Mouse (Mus musculus): ENCODE results near the gene Afmid. TPM values are rescaled to one million over a fixed set of nuclear protein-coding genes. Genes with fewer than 3 reads are reported as not detected.

Gene Afmid
- total RNA-seq, 2 experiments from 2014 or later, result 38.6 to 75.6 TPM

GRCm38 (mm10) chr11:117844997-117845396 lies 19.3 kb downstream of the Afmid start:
- ATAC-seq (replicated peaks; ENCODE audit: low FRiP score, poor library complexity, severe bottlenecking), result no peak

GRCm38 (mm10) chr11:117845651-117846050 lies 19.9 kb downstream of the Afmid start:
- ATAC-seq (replicated peaks; ENCODE audit: low FRiP score, poor library complexity, severe bottlenecking), result no peak

DNA sequence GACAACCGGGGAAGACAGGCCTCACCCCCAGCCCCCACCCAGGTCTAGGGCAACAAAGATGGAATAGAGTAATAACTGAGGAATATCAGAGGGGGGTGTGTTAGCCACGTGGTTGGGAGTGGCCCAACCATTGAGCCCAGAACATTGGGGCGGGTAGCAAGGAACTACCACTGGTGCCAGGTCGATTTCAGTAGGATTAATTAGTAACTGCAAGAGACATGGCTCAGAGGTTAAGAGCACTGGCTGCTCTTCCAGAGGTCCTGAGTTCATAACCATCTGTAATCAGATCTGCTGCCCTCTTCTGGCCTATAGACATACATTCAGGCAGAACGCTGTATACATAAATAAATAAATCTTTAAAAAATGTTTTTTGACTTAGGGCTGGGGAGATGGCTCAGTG lies 20.9 kb downstream of the Afmid start:
- ATAC-seq (replicated peaks; ENCODE audit: low FRiP score, poor library complexity, severe bottlenecking), result peak; percentile 16; the same call in 1 of the 2 replicates

DNA sequence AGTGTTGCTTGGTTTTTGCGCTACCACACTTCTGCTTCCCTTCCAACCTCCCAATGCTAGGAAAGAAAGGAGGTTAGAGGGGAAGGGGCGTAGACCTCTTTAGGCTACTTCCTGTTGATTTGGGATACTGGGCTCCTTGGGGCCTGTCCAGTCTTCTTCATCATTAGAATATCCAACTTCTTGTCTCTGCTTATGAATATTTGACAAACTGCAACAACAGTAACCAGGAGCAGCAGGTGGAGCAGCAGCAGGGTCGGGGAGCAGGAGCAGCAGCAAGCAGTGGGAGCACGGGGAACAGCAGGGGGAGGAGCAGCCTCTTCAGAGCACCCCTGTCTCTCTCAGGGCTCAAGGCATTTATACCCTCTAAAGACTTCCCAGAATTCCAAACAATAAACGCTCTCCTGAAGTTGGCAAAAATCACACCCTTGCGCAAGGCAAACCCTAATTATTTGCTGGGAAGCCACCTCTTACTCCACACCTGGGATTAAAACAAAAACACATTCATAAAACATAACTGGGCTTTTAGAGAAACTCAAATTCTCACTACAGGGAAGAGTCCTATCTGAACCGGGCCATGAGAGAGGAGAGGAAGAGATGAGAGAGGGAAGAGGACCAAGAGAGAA lies 22.0 kb downstream of the Afmid start:
- no peak for ATAC-seq (replicated peaks; ENCODE audit: low FRiP score, poor library complexity, severe bottlenecking)

DNA sequence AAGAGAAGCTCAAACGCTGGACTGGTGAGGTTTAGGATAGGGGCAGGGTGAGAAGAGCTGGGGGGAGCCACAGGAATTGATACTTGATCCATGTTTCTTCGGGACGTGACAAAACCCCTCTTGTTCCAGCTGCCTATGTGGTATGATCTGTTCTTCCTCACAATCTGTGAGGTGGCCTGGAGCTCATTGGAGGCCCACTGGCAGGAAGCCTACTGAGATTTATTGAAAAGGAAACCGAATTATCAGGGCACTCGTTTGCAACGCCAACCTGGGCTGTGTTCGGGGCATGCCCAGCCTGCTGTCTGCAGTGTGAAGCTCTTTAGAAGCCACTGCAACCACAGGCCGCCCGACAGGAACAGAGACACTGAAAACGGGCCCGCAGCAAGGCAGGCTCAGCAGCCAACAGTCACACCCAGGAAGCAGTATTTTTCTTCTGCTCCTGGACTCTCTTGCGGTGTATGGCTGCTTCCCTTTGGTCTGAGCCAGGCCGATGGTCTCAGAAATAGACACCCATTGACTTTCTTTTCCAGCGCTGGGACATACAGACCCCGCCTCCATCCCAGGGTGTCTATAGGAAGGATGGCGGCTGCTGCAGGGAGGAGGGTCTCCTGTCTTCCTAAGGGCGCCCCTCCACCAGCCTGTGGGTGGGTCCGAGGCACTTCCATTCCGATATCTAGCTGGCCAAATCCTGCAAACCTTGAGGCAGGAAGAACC lies 22.7 kb downstream of the Afmid start:
- peak; percentile 52 for ATAC-seq (replicated peaks; ENCODE audit: low FRiP score, poor library complexity, severe bottlenecking)

- peak; percentile 87 for ATAC-seq (replicated peaks; ENCODE audit: low FRiP score, poor library complexity, severe bottlenecking)
Measured at GRCm38 (mm10) chr11:117848985-117849671, 23.4 kb downstream of the Afmid start, which contains the start of gene Birc5. Birc5 (plus strand) TSS chr11:117849251.

- no peak for ATAC-seq (replicated peaks; ENCODE audit: low FRiP score, poor library complexity, severe bottlenecking)
Measured at GRCm38 (mm10) chr11:117852875-117853274, 27.2 kb downstream of the Afmid start.

DNA sequence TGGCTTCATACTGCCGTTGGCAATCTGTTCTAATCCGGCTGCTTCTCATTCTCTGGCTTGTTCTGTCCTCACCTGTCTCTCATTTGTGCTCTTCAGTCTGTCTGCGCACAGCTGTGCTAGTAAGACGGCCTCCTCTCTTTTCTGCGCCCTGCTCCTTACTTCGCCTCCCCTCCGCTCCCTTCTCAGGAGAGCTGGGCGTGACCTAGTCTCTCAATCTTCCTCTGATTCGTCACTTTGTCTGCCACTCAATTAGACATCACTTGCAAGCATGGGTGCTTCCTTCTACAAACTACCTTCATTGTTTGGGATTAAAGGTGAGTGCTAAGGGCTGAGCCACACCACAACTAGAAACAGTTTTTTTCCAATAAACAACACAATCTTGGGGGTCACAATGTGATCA lies 28.5 kb downstream of the Afmid start:
- ATAC-seq (replicated peaks; ENCODE audit: low FRiP score, poor library complexity, severe bottlenecking), result no peak

DNA sequence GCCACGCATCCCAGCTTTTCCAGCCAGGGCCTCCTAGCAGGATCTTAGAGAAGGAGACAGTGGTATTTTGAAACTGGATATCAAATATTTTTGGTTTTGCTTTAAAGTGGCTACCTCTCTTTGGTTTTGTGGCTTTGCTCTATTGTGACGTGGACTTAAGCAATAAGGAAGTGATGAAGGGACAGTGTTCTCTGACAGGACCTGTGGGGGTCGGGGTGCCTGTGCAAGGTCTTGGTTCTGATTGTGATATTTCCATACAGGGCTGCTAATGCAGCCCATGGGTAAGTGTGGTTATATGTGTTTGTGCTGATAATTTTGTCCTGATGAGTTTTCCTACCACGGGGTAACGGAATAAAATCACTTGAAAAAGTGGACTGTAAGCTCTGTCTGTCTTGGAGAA lies 29.6 kb downstream of the Afmid start:
- no peak for ATAC-seq (replicated peaks; ENCODE audit: low FRiP score, poor library complexity, severe bottlenecking)

- ATAC-seq (replicated peaks; ENCODE audit: low FRiP score, poor library complexity, severe bottlenecking), result no peak
Measured at GRCm38 (mm10) chr11:117855975-117856374, 30.3 kb downstream of the Afmid start.

DNA sequence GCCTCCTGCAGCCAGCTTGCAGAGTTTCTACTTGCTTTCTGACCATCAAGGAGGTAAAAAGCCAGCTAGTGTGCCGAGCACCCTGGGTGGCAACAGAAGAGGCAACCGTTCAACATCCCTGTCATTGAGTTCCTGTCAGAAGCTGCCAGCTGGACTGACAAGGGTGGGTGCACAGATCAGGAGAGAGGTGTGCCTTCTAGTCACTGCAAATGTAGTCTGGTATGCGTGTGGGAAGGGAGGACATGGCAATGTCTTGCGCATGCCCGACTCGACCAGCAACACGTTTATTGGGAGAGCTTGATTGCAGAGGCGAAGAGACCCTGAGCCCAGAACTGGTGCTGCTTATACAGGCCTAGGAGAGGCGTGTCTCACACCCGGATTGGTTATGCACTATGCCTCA lies 31.7 kb downstream of the Afmid start:
- ATAC-seq (replicated peaks; ENCODE audit: low FRiP score, poor library complexity, severe bottlenecking), result peak; percentile 26; the same call in 1 of the 2 replicates

- no peak for ATAC-seq (replicated peaks; ENCODE audit: low FRiP score, poor library complexity, severe bottlenecking)
Measured at GRCm38 (mm10) chr11:117858392-117858791, 32.7 kb downstream of the Afmid start.

DNA sequence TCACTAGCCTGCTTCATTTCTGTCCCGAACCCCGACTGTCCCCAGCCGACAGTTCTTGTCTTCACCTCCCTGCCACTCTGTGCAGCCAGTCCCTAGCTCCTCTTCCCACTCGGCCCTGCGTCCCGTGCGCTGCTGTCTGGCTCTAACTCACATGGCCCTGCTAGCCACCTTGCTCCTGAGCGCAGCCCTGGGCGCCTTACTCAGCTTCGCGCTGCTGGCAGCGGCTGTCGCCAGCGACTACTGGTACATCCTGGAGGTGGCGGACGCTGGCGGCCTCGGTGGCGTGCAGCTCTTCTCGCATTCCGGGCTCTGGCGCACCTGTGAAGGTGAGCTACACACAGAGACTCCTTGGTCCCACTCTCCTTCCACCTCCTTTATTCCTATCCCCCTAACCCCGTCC lies 34.9 kb downstream of the Afmid start, which contains the start of gene Tmem235:
Gene Tmem235 (plus strand): TSS at position 152 of the 400 bp plus-strand sequence.
- ATAC-seq (replicated peaks; ENCODE audit: low FRiP score, poor library complexity, severe bottlenecking), result no peak

DNA sequence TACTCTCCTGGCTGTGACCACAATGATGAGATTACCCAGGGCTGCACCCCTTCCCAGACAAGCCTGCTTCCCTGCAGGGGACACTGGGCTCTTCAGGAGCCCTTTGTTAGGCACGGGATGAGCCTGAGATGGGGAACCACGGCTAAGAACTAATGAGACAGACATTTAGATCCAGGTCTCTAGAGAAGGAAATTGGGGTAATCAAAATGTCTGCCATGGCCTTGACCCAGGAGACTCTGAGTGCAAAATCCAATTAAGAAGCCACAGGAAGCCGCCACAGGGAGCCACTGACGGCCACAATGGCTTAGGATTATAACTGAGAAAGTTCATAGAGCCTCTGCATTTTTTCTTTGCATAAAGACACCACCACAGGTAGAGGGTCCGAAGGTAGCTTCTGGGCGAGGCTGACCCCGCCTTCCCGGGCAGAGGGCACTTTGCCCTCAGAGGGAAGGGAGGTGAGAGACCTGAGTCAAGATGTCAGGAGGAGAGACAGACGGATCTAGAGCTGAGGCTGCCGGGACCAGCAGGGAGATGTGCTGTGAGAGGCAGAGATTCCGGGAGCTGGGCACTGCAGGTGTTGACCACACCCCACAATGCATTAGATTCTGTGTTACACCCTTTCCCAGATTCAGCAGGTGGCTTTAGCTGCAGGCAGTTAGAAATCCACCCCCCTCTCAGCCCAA lies 37.6 kb downstream of the Afmid start:
- no peak for ATAC-seq (replicated peaks; ENCODE audit: low FRiP score, poor library complexity, severe bottlenecking)

DNA sequence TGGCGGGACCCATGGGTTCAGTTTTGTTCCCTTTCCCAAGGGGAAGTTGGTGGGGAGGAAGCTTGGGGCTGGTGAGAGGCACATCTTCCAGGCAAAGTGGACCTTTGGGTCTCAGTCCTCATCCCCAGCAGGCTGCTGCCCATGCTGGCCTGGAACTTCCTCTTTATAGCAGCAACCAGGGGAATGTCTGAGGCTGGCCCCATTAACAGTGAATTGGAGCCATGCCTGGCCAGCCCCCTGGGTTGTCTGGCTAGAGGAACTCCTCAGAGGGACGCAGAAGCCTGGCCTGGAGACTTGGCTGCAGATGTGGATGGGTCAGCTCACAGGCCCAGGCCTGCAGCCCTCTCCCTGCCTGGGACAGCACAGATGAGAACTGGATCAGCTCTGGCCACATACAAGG lies 39.1 kb downstream of the Afmid start:
- no peak for ATAC-seq (replicated peaks; ENCODE audit: low FRiP score, poor library complexity, severe bottlenecking)

GRCm38 (mm10) chr11:117865988-117866387 lies 40.3 kb downstream of the Afmid start:
- ATAC-seq (replicated peaks; ENCODE audit: low FRiP score, poor library complexity, severe bottlenecking), result no peak

GRCm38 (mm10) chr11:117870688-117871365 lies 45.1 kb downstream of the Afmid start:
- peak; percentile 63 for ATAC-seq (replicated peaks; ENCODE audit: low FRiP score, poor library complexity, severe bottlenecking)

- ATAC-seq (replicated peaks; ENCODE audit: low FRiP score, poor library complexity, severe bottlenecking), result no peak
Measured at GRCm38 (mm10) chr11:117871376-117871775, 45.7 kb downstream of the Afmid start.

DNA sequence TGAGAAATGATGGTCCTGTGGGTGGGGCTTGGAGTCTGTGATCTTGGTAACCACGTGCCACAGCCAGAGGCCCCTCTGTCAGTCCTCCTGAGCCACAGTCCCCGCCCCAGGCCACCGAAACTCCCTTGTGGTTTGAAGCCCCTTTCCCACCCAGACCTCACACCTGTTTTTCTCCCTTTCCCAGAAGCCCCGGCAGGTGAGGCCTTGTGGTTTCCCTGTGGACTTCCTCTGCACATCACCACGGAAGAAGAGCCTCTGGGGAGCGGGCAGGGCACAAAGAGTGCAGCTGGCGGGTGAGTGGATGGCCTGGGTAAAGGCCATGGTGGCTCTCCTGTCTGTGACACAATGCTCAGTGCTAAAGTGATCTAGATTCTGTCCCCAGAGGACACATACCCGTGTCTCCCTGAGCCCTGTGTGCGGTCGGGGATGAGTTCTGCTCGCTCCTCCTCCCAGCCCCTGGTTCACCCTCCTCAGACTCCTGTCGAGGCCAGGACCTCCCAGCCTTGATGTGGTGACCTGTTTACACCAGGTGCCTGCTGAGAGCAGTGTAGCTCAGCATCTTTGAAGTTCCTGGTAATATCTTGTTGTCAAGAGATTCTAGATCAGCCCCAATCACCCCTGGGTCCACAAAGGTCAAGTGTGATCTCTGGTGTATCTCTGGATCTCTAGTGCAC lies 46.3 kb downstream of the Afmid start:
- no peak for ATAC-seq (replicated peaks; ENCODE audit: low FRiP score, poor library complexity, severe bottlenecking)

All from erythroid progenitor cell, adult 5-6 weeks (primary cell).